Mouse (Mus musculus) testis, adult 2 months (tissue): ENCODE results near the gene Phactr1.

ENCODE experiments used
- CTCF ChIP-seq: fragments of 200-500 bp; IDR thresholded peaks from 2 replicates; pipeline ENCODE4 v1.5.1; 2012; ENCODE audit warnings: low read depth, mild to moderate bottlenecking, inconsistent platforms, low read length, moderate library complexity; ENCODE audit not compliant: control insufficient read depth, insufficient read depth, insufficient replicate concordance
- POLR2A ChIP-seq: fragments of 200-500 bp; IDR thresholded peaks from 2 replicates; pipeline ENCODE4 v1.6.1; 2012; ENCODE audit warnings: low read depth, mild to moderate bottlenecking, inconsistent platforms, low read length, moderate library complexity; ENCODE audit not compliant: control insufficient read depth

DNA sequence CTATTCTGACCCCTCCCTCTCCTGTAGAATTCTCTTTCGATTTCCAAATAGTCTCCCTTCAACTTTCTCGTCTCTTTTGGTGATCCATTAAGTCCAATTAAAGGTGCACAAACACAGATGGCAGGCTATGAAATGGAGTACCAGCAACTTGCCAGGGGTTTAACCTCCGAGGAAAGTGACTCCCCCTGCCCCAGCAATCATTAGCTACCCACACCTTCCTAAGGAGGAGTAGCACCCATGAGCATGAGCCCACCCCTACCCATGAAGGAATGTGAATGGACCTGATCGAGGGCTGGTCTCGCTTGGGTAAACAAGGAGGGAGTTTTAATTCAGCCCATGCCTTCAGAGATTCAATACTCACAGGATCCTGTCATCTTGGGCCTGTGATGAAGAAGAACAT is 268.9 kb downstream of the Phactr1 start:
- TF ChIP-seq CTCF: no peak
- TF ChIP-seq POLR2A: no peak
